Mouse (Mus musculus): ENCODE measurements around the gene Gm10945. TPM values are rescaled to one million over a fixed set of nuclear protein-coding genes. Genes with fewer than 3 reads are reported as not detected.

Gene Gm10945
- not detected in 2 replicates for polyA plus RNA-seq (2012)

DNA sequence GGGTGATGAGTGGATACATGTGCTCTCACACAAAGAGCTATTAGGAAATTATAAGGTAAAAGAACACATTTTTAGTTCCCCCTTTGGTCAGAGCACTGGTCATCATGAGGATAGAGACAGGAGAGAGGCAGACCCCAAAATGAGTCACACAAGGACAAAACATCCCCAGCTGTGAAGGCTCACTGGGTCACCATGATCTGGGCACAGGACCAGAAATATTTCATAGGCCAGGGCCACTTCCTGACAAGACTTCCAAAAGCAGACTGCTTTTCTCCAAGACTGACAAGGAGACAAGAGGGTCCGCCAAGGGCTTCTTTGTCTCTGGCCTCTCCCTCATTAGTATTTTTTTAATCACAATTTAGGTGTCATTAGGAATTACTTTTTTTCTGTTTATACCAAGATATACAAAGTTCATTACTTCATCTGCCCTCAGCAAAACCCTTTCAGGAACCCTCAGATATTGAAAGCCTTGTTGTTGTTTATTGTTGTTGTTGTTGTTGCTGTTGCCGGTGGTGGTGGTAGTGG lies at the start of gene Gm10945:
Gene Gm10945, minus strand, starts transcription at position 475 of the 525 bp plus-strand sequence.

DNA sequence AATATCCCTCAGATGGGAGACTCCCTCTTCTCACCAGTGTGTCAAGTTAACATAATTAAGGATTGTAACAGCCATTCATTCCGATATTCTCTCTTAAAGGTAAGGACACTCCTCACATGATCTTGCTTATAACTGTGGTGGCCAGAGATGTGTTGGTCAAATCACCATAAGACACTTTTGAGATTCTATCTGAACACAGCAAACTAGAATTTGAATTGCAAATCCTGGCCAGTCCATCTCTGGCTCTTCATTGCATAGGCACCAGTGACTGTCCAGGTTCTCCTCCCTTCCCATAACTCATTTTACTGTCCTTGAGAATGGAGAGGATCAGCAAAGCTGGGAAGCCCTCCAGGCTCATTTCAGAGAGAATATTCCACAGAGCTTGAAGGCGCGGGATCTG lies 3.4 kb downstream of the Gm10945 start, which contains the start of gene Oprm1:
Gene Oprm1, plus strand, starts transcription at position 301 of the 400 bp plus-strand sequence.

Other genes starting within 250 kb of the Gm10945 start
- gene Oprm1, start 3.3 kb downstream of the Gm10945 start, polyA plus RNA-seq (2012): not detected in 2 replicates

Measured in megakaryocyte-erythroid progenitor cell, adult 5 weeks (primary cell).